Mouse (Mus musculus): Measurements from ENCODE around the gene Slc44a5.
A peak's percentile ranks its signal among the peaks of the same experiment; 100 is the strongest.

The Slc44a5 gene

DNA sequence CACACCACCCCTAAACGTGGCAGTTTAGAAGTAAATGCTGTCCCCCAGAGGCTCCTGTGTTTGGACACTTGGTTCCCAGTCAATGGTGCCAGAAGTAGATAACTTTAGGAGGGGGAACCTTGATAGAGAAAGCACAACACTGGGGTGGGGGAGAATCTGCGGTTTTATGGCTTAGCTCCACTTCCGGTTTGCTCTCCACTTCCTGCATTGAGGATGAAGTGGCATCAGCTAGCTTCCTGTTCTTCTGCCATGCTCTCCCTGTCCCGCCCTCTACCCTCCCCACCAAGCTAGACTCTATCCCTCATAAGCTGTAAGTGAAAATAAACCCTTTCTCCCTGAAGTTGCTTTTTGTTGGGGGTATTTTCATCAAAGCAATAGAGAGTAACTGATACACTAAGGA, 327.9 kb downstream of the Slc44a5 start:
- Histone ChIP-seq H3K4me1 (replicated peaks; ENCODE audit: low read depth, low read length) (no peaks in the 10 kb centered on the region), H3K36me3 (ENCODE audit: insufficient read depth, low read length) (no peaks in the 10 kb centered on the region), H3K9me3 (ENCODE audit: low read length) (peaks cover 4% of the 10 kb centered on the region; the same call in 1 of the 2 replicates), H3K4me3 (replicated peaks; ENCODE audit: low read length) (no peak overlapping the region), H3K27me3 (ENCODE audit: insufficient read depth, low read length) (no peaks in the 10 kb centered on the region; the same call in 1 of the 2 replicates)
- TF ChIP-seq POU5F1 (IDR thresholded peaks at IDR 0.05; ENCODE audit: borderline replicate concordance, low read length): no peak
- TF ChIP-seq CTCF (conservative IDR thresholded peaks at IDR 0.05; ENCODE audit: low read length): no peak
- no peak for TF ChIP-seq NANOG (IDR thresholded peaks at IDR 0.05; ENCODE audit: borderline replicate concordance, low read length)

- no peak overlapping the region for H3K4me3 ChIP-seq (replicated peaks; ENCODE audit: low read length)
- no peaks in the 10 kb centered on the region for H3K27me3 ChIP-seq (ENCODE audit: insufficient read depth, low read length)
- TF ChIP-seq POU5F1 (IDR thresholded peaks at IDR 0.05; ENCODE audit: borderline replicate concordance, low read length): no peak
- no peak for TF ChIP-seq NANOG (IDR thresholded peaks at IDR 0.05; ENCODE audit: borderline replicate concordance, low read length)
- TF ChIP-seq CTCF (conservative IDR thresholded peaks at IDR 0.05; ENCODE audit: low read length): no peak
- H3K36me3 ChIP-seq (ENCODE audit: insufficient read depth, low read length): no peaks in the 10 kb centered on the region
- H3K9me3 ChIP-seq (ENCODE audit: low read length): peaks cover 4% of the 10 kb centered on the region; the same call in 1 of the 2 replicates
- H3K4me1 ChIP-seq (replicated peaks; ENCODE audit: low read depth, low read length): no peaks in the 10 kb centered on the region
Observed at GRCm38 (mm10) chr3:154305163-154305884, 332.1 kb downstream of the Slc44a5 start.

DNA sequence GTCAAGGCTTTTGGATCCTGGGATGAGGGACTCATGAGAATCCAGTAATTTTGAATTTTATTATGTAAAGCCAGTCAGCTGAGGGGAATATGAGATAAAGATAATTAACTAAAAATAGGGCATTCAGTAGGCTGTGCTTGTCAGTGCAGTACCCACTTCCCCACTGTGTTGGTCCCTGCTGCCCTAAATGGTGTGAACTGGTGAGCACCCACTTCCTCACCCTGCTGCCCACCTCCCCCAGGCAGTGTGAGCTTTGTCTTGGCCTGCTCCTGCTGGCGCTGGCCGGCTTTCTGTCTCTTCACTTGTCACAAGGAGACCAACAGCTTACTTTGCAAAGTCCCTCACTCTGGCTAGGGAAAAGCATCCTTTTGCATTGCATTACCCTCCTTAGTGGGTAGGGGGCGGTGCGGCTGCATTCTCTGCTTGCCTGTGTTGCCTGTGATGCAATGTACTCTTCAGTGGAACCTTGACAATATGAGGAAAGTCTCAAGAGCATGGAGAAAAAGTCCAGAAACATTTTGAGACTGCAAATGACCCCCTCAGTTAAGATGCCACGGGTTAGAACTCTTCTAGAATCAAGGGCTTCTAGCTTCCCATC, 344.5 kb downstream of the Slc44a5 start:
- Histone ChIP-seq H3K36me3 (ENCODE audit: insufficient read depth, low read length) (no peaks in the 10 kb centered on the region), H3K4me1 (replicated peaks; ENCODE audit: low read depth, low read length) (no peaks in the 10 kb centered on the region), H3K27me3 (ENCODE audit: insufficient read depth, low read length) (peaks cover 5% of the 10 kb centered on the region), H3K4me3 (replicated peaks; ENCODE audit: low read length) (no peak overlapping the region), H3K9me3 (ENCODE audit: low read length) (peaks cover 12% of the 10 kb centered on the region; the same call in 1 of the 2 replicates)
- TF ChIP-seq POU5F1 (IDR thresholded peaks at IDR 0.05; ENCODE audit: borderline replicate concordance, low read length): no peak
- TF ChIP-seq NANOG (IDR thresholded peaks at IDR 0.05; ENCODE audit: borderline replicate concordance, low read length): no peak
- TF ChIP-seq CTCF (conservative IDR thresholded peaks at IDR 0.05; ENCODE audit: low read length): peak; percentile 93

All from E14TG2a.4 (cell line).